Mouse (Mus musculus): ENCODE measurements around the gene Tenm1. TPM values are rescaled to one million over a fixed set of nuclear protein-coding genes. Genes with fewer than 3 reads are reported as not detected.

Tenm1 gene
- polyA plus RNA-seq, 1 experiment from 2014 or later: 8.2 TPM

DNA sequence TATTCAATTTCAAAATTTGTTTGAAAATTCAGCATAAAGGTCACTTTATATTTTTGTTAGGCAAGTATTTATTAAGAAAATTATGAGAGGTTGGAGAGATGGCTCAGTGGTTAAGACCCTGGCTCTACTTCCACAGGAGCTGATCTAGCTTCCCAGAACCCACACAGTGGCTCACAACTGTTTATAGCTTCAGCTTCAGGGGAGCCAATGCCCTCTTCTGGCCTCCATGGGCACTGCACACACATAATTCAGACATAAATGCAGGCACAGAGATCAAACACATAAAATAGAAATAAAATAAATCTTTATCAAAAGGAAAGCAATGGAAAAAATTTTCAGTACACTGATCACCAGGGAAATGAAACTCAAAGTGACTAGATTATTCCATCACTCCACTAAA, 916.4 kb downstream of the Tenm1 start:
- Histone ChIP-seq H3K27ac (no peak overlapping the region), H3K27me3 (no peaks in the 10 kb centered on the region), H3K4me1 (no peaks in the 10 kb centered on the region), H3K36me3 (ENCODE audit: poor library complexity, severe bottlenecking) (no peaks in the 10 kb centered on the region), H3K9me3 (replicated peaks) (no peaks in the 10 kb centered on the region), H3K9ac (no peak overlapping the region), H3K4me2 (no peak overlapping the region), H3K4me3 (no peak overlapping the region)
- ATAC-seq: no peak

DNA sequence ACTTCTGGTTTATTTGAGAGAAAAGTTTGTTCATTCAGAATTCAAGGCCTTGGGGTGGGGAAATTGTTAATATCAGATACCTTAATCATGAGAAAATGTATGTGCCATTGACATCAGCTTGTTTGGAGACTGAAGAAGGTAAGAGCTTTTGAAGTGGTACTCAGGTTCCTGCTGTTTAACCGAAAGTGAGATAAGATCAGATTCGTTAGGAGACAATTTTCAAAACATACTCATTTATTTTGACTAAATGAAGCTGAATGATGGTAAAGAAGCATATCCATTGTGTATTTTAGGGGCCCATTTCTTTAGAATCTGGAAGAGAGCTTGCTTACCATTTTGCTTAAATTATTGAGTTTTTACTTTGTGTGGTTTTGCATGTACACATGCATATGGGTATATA, 917.8 kb downstream of the Tenm1 start:
- Histone ChIP-seq H3K4me3 (no peak overlapping the region), H3K9me3 (replicated peaks) (no peaks in the 10 kb centered on the region), H3K4me1 (no peaks in the 10 kb centered on the region), H3K27ac (no peak overlapping the region), H3K9ac (no peak overlapping the region), H3K4me2 (no peak overlapping the region), H3K36me3 (ENCODE audit: poor library complexity, severe bottlenecking) (no peaks in the 10 kb centered on the region), H3K27me3 (no peaks in the 10 kb centered on the region)
- 69% methylated on average over 2 of the region's 2 CpGs for WGBS
- ATAC-seq: no peak

DNA sequence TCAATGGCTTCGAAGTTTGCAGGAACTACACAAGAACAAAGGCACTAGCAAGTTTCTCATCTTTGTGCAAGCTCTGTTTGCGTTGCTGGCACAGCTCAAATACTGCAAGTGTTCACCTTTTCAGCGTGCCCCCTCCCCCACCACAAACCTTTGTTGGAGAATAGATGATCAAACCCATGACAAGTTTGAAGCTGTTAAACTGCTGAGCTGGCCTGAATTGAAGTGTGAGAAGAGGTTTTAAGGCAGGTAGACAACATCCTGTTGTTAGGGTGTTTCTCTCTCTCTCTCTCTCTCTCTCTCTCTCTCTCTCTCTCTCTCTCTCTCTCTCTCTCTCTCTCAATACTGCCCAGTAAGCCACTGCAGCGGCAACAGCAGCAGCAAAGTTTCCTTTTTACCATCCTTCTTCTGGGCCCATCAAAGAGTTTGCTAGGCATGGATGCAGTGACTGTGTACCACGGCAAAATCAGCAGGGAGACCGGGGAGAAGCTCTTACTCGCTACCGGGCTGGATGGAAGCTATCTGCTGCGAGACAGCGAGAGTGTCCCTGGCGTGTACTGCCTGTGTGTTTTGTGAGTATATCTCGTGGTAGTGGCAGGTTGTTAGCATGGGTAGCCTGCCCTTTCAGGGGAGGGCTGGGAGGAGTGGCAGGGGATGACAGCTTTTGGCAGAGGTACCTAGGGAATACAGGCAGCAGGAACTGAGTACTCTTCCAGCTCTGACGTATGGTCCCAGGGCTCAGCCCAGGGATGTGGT, 926.5 kb downstream of the Tenm1 start, which contains the start of gene Sh2d1a:
Gene Sh2d1a, plus strand, starts transcription at position 163 of the 753 bp plus-strand sequence.
- 71% methylated on average over 13 of the region's 13 CpGs for WGBS
- H3K4me1 ChIP-seq: no peaks in the 10 kb centered on the region
- no peak within 1 kb of the TSS for H3K4me3 ChIP-seq
- H3K36me3 ChIP-seq (ENCODE audit: poor library complexity, severe bottlenecking): no peaks in the 10 kb centered on the region
- no peak within 1 kb of the TSS for H3K9ac ChIP-seq
- no peaks in the 10 kb centered on the region for H3K27me3 ChIP-seq
- no peak for ATAC-seq
- no peak within 1 kb of the TSS for H3K27ac ChIP-seq
- H3K9me3 ChIP-seq (replicated peaks): no peaks in the 10 kb centered on the region
- H3K4me2 ChIP-seq: no peak within 1 kb of the TSS

DNA sequence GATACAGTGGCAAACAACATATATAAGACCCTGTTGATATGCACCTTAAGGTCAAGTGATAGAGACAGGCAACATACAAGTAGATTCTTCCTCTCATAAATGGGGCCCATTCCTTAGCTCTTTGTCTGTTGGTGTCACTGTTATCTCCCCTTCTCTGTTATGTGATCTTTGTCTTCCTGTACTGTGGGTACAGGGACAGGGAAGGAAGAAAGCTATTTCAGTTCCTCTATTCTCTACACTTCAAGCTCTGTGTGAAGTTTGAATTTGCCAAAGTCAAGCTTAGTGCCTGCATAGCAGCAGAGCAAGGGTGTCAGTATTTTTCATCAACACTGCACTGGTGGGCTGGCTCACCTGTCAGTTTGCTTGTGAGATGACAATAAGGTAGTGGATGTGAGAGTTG, 928.4 kb downstream of the Tenm1 start:
- Histone ChIP-seq H3K27ac (no peak overlapping the region), H3K4me3 (no peak overlapping the region), H3K4me2 (no peak overlapping the region), H3K36me3 (ENCODE audit: poor library complexity, severe bottlenecking) (no peaks in the 10 kb centered on the region), H3K4me1 (no peaks in the 10 kb centered on the region), H3K9me3 (replicated peaks) (no peaks in the 10 kb centered on the region), H3K9ac (no peak overlapping the region), H3K27me3 (no peaks in the 10 kb centered on the region)
- ATAC-seq: no peak

DNA sequence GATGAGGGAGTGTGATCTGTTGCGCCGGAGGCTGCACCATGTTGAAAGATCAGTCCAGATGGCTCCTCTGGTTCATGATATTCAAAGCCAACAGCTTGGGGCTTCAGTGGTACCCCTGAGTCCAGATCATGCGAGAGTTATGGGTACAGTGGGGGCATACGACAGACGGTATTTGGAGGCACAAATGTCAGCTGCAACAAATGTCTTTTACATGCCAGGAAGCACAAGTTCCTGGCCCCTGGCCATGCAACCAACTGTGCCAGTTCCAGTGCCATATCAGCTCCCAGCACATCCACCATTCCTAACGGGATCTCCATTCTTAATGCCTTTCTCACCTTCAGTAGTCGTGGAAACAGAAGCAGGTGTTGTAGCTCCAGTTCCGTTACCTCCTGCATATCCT, 938.6 kb downstream of the Tenm1 start:
- Histone ChIP-seq H3K9me3 (replicated peaks) (peaks cover 6% of the 10 kb centered on the region; the same call in 1 of the 2 replicates), H3K4me1 (no peaks in the 10 kb centered on the region), H3K27me3 (no peaks in the 10 kb centered on the region), H3K4me2 (no peak overlapping the region), H3K4me3 (no peak overlapping the region), H3K27ac (no peak overlapping the region), H3K9ac (no peak overlapping the region), H3K36me3 (ENCODE audit: poor library complexity, severe bottlenecking) (no peaks in the 10 kb centered on the region)
- ATAC-seq: no peak
- WGBS: 91% methylated on average over 8 of the region's 8 CpGs

DNA sequence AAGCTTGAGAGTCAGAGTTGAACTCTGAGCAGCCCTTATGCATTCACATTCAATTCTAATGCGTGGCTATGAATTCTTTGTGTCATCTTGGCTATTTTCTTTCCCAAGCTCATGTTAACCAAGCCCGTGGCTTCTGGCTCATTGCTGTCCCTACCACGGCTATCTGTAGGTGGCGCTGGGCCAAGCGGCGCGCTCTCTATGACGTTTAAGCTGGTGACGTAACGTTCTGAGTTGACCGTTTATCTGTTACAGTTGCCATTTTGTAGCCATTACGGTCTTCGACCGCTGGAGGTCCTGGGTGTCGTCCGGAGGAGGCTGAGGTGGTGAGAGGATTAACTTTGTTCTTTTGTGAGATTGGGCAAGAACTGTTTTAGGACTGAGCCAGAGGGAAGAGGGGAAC, 939.5 kb downstream of the Tenm1 start, which contains the start of gene Tex13c2:
Gene Tex13c2, plus strand, starts transcription at position 246 of the 400 bp plus-strand sequence.
- H3K4me3 ChIP-seq: no peak within 1 kb of the TSS
- no peaks in the 10 kb centered on the region for H3K36me3 ChIP-seq (ENCODE audit: poor library complexity, severe bottlenecking)
- peaks cover 6% of the 10 kb centered on the region; the same call in 1 of the 2 replicates for H3K9me3 ChIP-seq (replicated peaks)
- 89% methylated on average over 16 of the region's 16 CpGs for WGBS
- no peak within 1 kb of the TSS for H3K9ac ChIP-seq
- H3K4me1 ChIP-seq: no peaks in the 10 kb centered on the region
- no peak within 1 kb of the TSS for H3K4me2 ChIP-seq
- H3K27me3 ChIP-seq: no peaks in the 10 kb centered on the region
- ATAC-seq: no peak
- H3K27ac ChIP-seq: no peak within 1 kb of the TSS

Other genes with a start within 250 kb of the Tenm1 start
- not detected in 2 replicates for gene Tex13c1, start 162.0 kb upstream of the Tenm1 start, polyA plus RNA-seq (2015; fragmentation: Nextera tagmentation; extraction: Ambion mirVana)

All from forebrain, embryonic 13.5 days (tissue).